Mouse (Mus musculus) bone marrow macrophage, adult 2 months (primary cell): ENCODE measurements around the gene Sept10.

Source experiments
- CTCF ChIP-seq: IDR thresholded peaks from 2 replicates; pipeline ENCODE4 v1.5.1; 2012; ENCODE audit warnings: low read depth, mild to moderate bottlenecking, low read length, moderate library complexity
- POLR2A ChIP-seq: IDR thresholded peaks from 2 replicates; pipeline ENCODE4 v1.6.1; 2012; ENCODE audit warnings: mild to moderate bottlenecking, low read depth, low read length, borderline replicate concordance

DNA sequence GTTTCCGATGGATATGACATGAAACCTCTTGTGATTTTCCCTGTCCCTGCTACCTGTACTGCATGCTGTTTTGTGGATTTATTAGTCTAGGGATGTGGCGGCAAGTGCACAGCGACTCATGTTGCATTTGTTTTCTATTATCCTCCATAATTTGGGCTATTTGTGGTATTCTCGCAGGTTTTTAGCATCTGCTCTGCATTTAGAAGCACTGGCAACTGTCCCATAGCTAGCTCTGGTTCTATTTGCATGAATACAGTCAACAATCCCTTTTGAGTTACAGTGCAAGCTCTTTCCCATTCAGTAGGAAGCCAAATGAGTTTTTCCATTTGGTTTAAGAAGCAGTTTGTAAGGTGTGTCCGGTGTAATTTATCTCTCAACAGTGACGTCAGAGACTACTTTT is 37.9 kb upstream of the Sept10 start:
- no peak for TF ChIP-seq CTCF
- no peak for TF ChIP-seq POLR2A
